Mouse (Mus musculus): Measurements from ENCODE around the gene Brd4. TPM values are rescaled to one million over a fixed set of nuclear protein-coding genes. Genes with fewer than 3 reads are reported as not detected.

The Brd4 gene
- polyA plus RNA-seq, 1 experiment from 2014 or later, result 87.5 TPM

- H3K36me3 ChIP-seq (ENCODE audit: control insufficient read depth, insufficient read depth, low read length), result peaks cover 60% of the 10 kb centered on the region
- H3K9me3 ChIP-seq (ENCODE audit: control insufficient read depth, low read length), result no peaks in the 10 kb centered on the region
- H3K27me3 ChIP-seq (replicated peaks; ENCODE audit: control insufficient read depth, insufficient read depth, low read length), result no peaks in the 10 kb centered on the region
- 93% methylated on average over 3 of the region's 3 CpGs for WGBS
- ATAC-seq (ENCODE audit: low read depth) (no peak), DNase-seq (ENCODE audit: low spot score) (no peak)
- H3K4me3 ChIP-seq (ENCODE audit: low read depth, low read length), result no peak overlapping the region
- H3K4me2 ChIP-seq (ENCODE audit: low read depth, low read length), result no peak overlapping the region
- peaks cover 10% of the 10 kb centered on the region for H3K4me1 ChIP-seq (ENCODE audit: control insufficient read depth, insufficient read depth, low read length)
- H3K27ac ChIP-seq (replicated peaks; ENCODE audit: low read depth, low read length), result no peak overlapping the region
- H3K9ac ChIP-seq (ENCODE audit: low read depth, low read length), result peak overlapping the region; percentile 0; the same call in 1 of the 2 replicates
Observed at GRCm38 (mm10) chr17:32317708-32318107, 33.2 kb upstream of the Brd4 start.

- ATAC-seq (ENCODE audit: low read depth), result no peak
- Histone ChIP-seq H3K9ac (ENCODE audit: low read depth, low read length) (no peak overlapping the region), H3K4me3 (ENCODE audit: low read depth, low read length) (no peak overlapping the region), H3K9me3 (ENCODE audit: control insufficient read depth, low read length) (no peaks in the 10 kb centered on the region), H3K4me1 (ENCODE audit: control insufficient read depth, insufficient read depth, low read length) (peaks cover 8% of the 10 kb centered on the region), H3K4me2 (ENCODE audit: low read depth, low read length) (no peak overlapping the region), H3K27me3 (replicated peaks; ENCODE audit: control insufficient read depth, insufficient read depth, low read length) (no peaks in the 10 kb centered on the region), H3K27ac (replicated peaks; ENCODE audit: low read depth, low read length) (no peak overlapping the region), H3K36me3 (ENCODE audit: control insufficient read depth, insufficient read depth, low read length) (peaks cover 67% of the 10 kb centered on the region)
- no peak for DNase-seq (ENCODE audit: low spot score)
- 90% methylated on average over 8 of the region's 8 CpGs for WGBS
Observed at GRCm38 (mm10) chr17:32317032-32317431, 32.5 kb upstream of the Brd4 start.

- peaks cover 81% of the 10 kb centered on the region for H3K36me3 ChIP-seq (ENCODE audit: control insufficient read depth, insufficient read depth, low read length)
- no peak for ATAC-seq (ENCODE audit: low read depth)
Observed at GRCm38 (mm10) chr17:32315560-32315959, 31.0 kb upstream of the Brd4 start.

GRCm38 (mm10) chr17:32313892-32314291 is 29.4 kb upstream of the Brd4 start:
- no peaks in the 10 kb centered on the region for H3K9me3 ChIP-seq (ENCODE audit: control insufficient read depth, low read length)
- H3K4me1 ChIP-seq (ENCODE audit: control insufficient read depth, insufficient read depth, low read length), result 0 out of 2 replicates have a peak, but pooled peaks cover under 1% of the 10 kb centered on the region
- 80% methylated on average over 5 of the region's 5 CpGs for WGBS
- ATAC-seq (ENCODE audit: low read depth) (no peak), DNase-seq (ENCODE audit: low spot score) (no peak)
- no peak overlapping the region for H3K9ac ChIP-seq (ENCODE audit: low read depth, low read length)
- no peak overlapping the region for H3K4me3 ChIP-seq (ENCODE audit: low read depth, low read length)
- no peaks in the 10 kb centered on the region for H3K27me3 ChIP-seq (replicated peaks; ENCODE audit: control insufficient read depth, insufficient read depth, low read length)
- no peak overlapping the region for H3K27ac ChIP-seq (replicated peaks; ENCODE audit: low read depth, low read length)
- no peak overlapping the region for H3K4me2 ChIP-seq (ENCODE audit: low read depth, low read length)
- peaks cover 98% of the 10 kb centered on the region for H3K36me3 ChIP-seq (ENCODE audit: control insufficient read depth, insufficient read depth, low read length)

More at GRCm38 (mm10) chr17:32315560-32315959, 31.0 kb upstream of the Brd4 start:
- no peaks in the 10 kb centered on the region for H3K27me3 ChIP-seq (replicated peaks; ENCODE audit: control insufficient read depth, insufficient read depth, low read length)
- H3K4me1 ChIP-seq (ENCODE audit: control insufficient read depth, insufficient read depth, low read length), result peaks cover 6% of the 10 kb centered on the region
- H3K27ac ChIP-seq (replicated peaks; ENCODE audit: low read depth, low read length), result no peak overlapping the region
- no peak overlapping the region for H3K4me3 ChIP-seq (ENCODE audit: low read depth, low read length)
- no peak overlapping the region for H3K4me2 ChIP-seq (ENCODE audit: low read depth, low read length)
- no peak overlapping the region for H3K9ac ChIP-seq (ENCODE audit: low read depth, low read length)
- 95% methylated on average over 5 of the region's 5 CpGs for WGBS
- H3K9me3 ChIP-seq (ENCODE audit: control insufficient read depth, low read length), result no peaks in the 10 kb centered on the region
- no peak for DNase-seq (ENCODE audit: low spot score)

GRCm38 (mm10) chr17:32312801-32313200 is 28.3 kb upstream of the Brd4 start:
- H3K36me3 ChIP-seq (ENCODE audit: control insufficient read depth, insufficient read depth, low read length), result peaks cover 100% of the 10 kb centered on the region
- H3K9me3 ChIP-seq (ENCODE audit: control insufficient read depth, low read length), result no peaks in the 10 kb centered on the region
- no peak for ATAC-seq (ENCODE audit: low read depth)

GRCm38 (mm10) chr17:32307963-32308362 is 23.4 kb upstream of the Brd4 start:
- Histone ChIP-seq H3K4me2 (ENCODE audit: low read depth, low read length) (no peak overlapping the region), H3K36me3 (ENCODE audit: control insufficient read depth, insufficient read depth, low read length) (peaks cover 100% of the 10 kb centered on the region), H3K27ac (replicated peaks; ENCODE audit: low read depth, low read length) (no peak overlapping the region), H3K9me3 (ENCODE audit: control insufficient read depth, low read length) (no peaks in the 10 kb centered on the region), H3K4me3 (ENCODE audit: low read depth, low read length) (no peak overlapping the region), H3K4me1 (ENCODE audit: control insufficient read depth, insufficient read depth, low read length) (no peaks in the 10 kb centered on the region), H3K27me3 (replicated peaks; ENCODE audit: control insufficient read depth, insufficient read depth, low read length) (no peaks in the 10 kb centered on the region), H3K9ac (ENCODE audit: low read depth, low read length) (no peak overlapping the region)
- WGBS, result 96% methylated on average over 4 of the region's 4 CpGs
- DNase-seq (ENCODE audit: low spot score) (no peak), ATAC-seq (ENCODE audit: low read depth) (no peak)

More at GRCm38 (mm10) chr17:32312801-32313200, 28.3 kb upstream of the Brd4 start:
- DNase-seq (ENCODE audit: low spot score), result no peak
- H3K27ac ChIP-seq (replicated peaks; ENCODE audit: low read depth, low read length), result no peak overlapping the region
- no peaks in the 10 kb centered on the region for H3K4me1 ChIP-seq (ENCODE audit: control insufficient read depth, insufficient read depth, low read length)
- H3K9ac ChIP-seq (ENCODE audit: low read depth, low read length), result no peak overlapping the region
- no peaks in the 10 kb centered on the region for H3K27me3 ChIP-seq (replicated peaks; ENCODE audit: control insufficient read depth, insufficient read depth, low read length)
- H3K4me2 ChIP-seq (ENCODE audit: low read depth, low read length), result no peak overlapping the region
- no peak overlapping the region for H3K4me3 ChIP-seq (ENCODE audit: low read depth, low read length)
- WGBS, result 98% methylated on average over 8 of the region's 8 CpGs

- no peak for DNase-seq (ENCODE audit: low spot score)
- Histone ChIP-seq H3K4me3 (ENCODE audit: low read depth, low read length) (no peak overlapping the region), H3K27me3 (replicated peaks; ENCODE audit: control insufficient read depth, insufficient read depth, low read length) (no peaks in the 10 kb centered on the region), H3K9me3 (ENCODE audit: control insufficient read depth, low read length) (no peaks in the 10 kb centered on the region), H3K36me3 (ENCODE audit: control insufficient read depth, insufficient read depth, low read length) (peaks cover 5% of the 10 kb centered on the region), H3K27ac (replicated peaks; ENCODE audit: low read depth, low read length) (no peak overlapping the region), H3K4me2 (ENCODE audit: low read depth, low read length) (no peak overlapping the region), H3K4me1 (ENCODE audit: control insufficient read depth, insufficient read depth, low read length) (no peaks in the 10 kb centered on the region), H3K9ac (ENCODE audit: low read depth, low read length) (no peak overlapping the region)
- ATAC-seq (ENCODE audit: low read depth), result no peak
- 74% methylated on average over 1 of the region's 1 CpGs for WGBS
Observed at GRCm38 (mm10) chr17:32298125-32298524, 13.6 kb upstream of the Brd4 start.

- Histone ChIP-seq H3K9me3 (ENCODE audit: control insufficient read depth, low read length) (0 out of 2 replicates have a peak, but pooled peaks cover 5% of the 10 kb centered on the region), H3K4me3 (ENCODE audit: low read depth, low read length) (no peak overlapping the region), H3K36me3 (ENCODE audit: control insufficient read depth, insufficient read depth, low read length) (no peaks in the 10 kb centered on the region), H3K27me3 (replicated peaks; ENCODE audit: control insufficient read depth, insufficient read depth, low read length) (no peaks in the 10 kb centered on the region), H3K4me2 (ENCODE audit: low read depth, low read length) (no peak overlapping the region), H3K27ac (replicated peaks; ENCODE audit: low read depth, low read length) (no peak overlapping the region), H3K9ac (ENCODE audit: low read depth, low read length) (no peak overlapping the region), H3K4me1 (ENCODE audit: control insufficient read depth, insufficient read depth, low read length) (no peaks in the 10 kb centered on the region)
- no peak for DNase-seq (ENCODE audit: low spot score)
- 89% methylated on average over 2 of the region's 2 CpGs for WGBS
- no peak for ATAC-seq (ENCODE audit: low read depth)
Observed at GRCm38 (mm10) chr17:32295901-32296300, 11.4 kb upstream of the Brd4 start.

GRCm38 (mm10) chr17:32295160-32295559 is 10.6 kb upstream of the Brd4 start:
- Histone ChIP-seq H3K4me2 (ENCODE audit: low read depth, low read length) (no peak overlapping the region), H3K4me3 (ENCODE audit: low read depth, low read length) (no peak overlapping the region), H3K36me3 (ENCODE audit: control insufficient read depth, insufficient read depth, low read length) (no peaks in the 10 kb centered on the region), H3K27me3 (replicated peaks; ENCODE audit: control insufficient read depth, insufficient read depth, low read length) (no peaks in the 10 kb centered on the region), H3K27ac (replicated peaks; ENCODE audit: low read depth, low read length) (no peak overlapping the region), H3K9me3 (ENCODE audit: control insufficient read depth, low read length) (0 out of 2 replicates have a peak, but pooled peaks cover 5% of the 10 kb centered on the region), H3K4me1 (ENCODE audit: control insufficient read depth, insufficient read depth, low read length) (no peaks in the 10 kb centered on the region), H3K9ac (ENCODE audit: low read depth, low read length) (no peak overlapping the region)
- WGBS, result 80% methylated on average over 4 of the region's 4 CpGs
- no peak for DNase-seq (ENCODE audit: low spot score)
- no peak for ATAC-seq (ENCODE audit: low read depth)

Data from embryonic facial prominence, embryonic 14.5 days (tissue).